Mouse (Mus musculus) cerebellum, adult 11-12 months (tissue): Measurements from ENCODE around the gene Abhd4.

ENCODE experiments used
- DNase-seq: peaks from one replicate; pipeline ENCODE4 v3.0.0; 2022

The Abhd4 gene

DNA sequence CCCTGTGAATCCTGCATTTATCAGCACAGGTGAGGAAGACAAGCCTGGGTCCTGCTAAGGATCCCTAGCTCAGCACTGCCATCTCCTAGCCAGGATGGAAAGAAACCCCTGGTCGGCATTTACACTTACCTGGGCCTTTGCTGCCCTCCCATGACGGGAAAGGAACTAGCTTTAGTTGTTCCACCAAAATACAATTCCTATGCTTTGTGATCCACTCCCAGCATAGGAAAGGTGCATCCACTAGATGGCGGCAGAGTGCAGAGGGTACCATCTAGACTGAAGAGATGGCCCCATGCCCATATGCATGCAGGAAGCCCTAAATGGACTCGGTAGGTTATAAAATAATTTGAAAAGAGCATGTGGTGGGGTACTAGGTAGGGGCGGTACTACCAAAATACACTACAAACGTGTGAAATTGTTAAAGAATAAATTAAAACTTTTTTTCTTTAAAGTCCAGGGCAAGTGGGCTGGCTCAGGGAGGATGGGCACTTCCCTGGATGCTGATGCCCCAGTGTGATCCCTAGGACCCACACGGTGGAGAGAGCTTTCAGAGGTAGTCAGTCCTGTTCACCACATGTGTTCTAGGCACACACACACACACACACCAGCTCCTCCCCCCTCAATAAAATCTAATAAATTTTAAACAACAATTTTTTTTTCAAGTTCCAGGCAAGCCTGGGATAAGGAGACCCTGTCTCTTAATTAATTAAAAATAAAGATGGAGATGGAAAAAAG, 14.8 kb upstream of the Abhd4 start:
- DNase-seq = peak; percentile 58

- DNase-seq = no peak
Observed at GRCm38 (mm10) chr14:54240542-54240941, 13.4 kb upstream of the Abhd4 start.

DNA sequence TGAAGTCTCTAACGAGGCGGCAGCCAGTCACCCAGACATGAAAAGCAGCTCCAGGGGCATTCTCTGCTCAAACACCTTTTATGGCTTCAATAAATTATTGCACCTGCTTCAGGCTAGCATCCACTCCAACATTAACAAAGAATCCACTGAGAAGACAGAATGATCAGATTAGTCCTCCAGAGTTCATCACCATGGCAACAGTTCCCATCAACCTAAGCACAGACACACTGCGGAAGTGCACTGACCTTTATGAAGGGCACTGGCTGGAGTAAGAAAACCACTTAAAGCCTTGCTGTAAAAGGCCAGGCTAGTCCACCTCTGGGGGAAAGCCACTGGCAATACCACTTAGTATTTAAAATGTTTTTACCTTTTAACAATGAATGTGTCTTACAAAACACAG, 9.8 kb upstream of the Abhd4 start:
- DNase-seq = no peak

DNA sequence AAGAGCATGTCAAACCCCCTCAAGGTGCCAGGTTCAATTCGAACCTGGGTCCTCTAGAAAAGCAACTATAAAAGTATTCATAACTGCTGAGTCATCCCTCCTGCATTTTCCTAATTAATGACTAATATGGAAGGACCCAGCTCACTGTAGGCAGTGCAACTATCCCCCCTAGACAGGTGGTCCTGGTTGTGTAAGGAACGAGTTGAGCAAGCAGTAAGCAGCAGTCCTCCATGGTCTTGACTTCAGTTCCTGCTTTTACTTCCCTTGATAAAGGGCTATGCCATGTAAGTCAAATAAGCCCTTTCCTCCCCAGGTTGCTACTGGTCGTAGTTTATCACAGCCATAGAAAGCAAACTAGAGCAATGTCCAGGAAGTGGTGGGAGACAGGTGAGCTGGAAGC, 7.8 kb upstream of the Abhd4 start:
- no peak for DNase-seq

DNA sequence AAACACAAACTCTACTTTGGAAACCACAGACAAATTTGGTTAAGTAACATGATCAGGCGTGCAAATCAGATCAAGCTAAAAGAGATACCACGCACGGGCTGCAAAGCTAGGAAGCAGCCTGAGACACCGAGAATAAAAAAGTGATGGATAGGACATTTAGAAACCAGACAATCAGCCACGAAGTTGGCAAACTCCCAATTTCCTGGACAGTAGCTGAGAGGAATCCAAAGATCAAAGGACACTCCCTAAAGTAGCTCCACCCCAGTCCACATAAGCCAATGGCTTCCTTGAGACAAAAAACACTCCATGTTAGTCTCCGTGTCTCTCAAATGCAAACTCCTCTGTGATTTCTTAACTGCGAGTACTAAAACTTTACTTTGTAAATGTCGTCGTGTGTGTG, 4.7 kb upstream of the Abhd4 start:
- no peak for DNase-seq

DNA sequence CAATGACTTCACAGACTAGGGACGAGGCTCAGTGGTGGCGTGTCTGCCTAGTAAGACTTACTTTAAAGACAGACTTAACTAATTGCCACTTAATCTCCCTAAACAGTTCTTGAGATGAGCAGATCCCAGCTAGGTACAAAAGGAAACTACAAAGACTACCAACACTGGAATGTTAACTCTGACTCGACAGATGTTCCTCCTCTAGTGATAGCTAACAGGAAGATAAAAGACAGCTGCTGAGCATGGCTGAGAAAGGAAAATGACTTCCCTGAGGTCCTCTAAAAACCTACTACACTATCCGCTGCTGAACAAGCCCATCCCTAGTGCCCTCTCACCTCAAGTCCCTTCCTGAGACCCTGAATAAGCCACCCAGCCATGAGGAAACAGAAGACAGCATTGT, 3.9 kb upstream of the Abhd4 start:
- DNase-seq = no peak

DNA sequence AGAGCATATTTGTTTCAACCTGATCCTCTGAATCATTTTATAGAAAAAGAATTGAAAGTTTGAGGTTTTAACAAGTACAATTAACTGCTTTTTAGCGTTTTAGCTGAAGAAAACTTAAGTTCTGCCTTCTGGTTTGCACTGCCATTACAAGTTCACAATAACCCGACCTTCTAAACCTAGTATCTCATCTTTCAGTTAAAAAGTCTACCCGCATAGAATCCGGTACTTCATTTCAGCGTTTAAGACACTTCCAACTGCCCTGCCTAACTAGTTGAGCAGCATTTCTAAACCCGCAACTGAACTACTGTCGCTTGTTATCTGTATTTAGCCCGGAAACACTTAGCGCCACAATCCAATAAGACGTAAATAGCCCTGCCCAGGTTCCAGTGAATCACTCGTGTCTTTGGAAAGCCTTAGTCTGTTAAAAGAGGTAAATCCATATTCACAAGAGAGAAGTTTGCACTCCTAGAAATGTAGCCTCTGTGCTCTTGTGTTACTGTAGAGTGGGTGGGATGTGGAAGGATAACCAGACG, 748 bp downstream of the Abhd4 start:
- DNase-seq = no peak

- no peak for DNase-seq
Observed at GRCm38 (mm10) chr14:54258131-54258670, 4.2 kb downstream of the Abhd4 start.

- DNase-seq = peak; percentile 89
Observed at GRCm38 (mm10) chr14:54259003-54259721, 5.2 kb downstream of the Abhd4 start.

DNA sequence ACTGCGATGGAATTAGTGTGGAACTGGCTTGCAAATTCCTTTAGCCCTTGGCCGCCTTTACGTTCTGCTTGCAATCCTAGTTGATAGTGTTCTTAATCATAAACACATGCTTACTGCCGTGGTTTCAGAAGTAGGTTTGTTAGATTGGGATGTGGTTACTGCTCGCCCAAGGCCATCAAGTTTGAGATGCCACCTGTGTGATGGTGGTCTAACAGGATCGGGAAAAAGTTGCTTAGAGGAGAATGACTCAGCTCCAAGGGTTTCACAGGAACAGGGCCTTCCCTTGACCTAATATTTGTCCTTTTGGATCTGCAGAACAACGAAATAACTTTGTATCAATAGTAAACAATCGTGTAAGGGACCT, 5.7 kb downstream of the Abhd4 start:
- DNase-seq = no peak

GRCm38 (mm10) chr14:54260196-54260595, 6.2 kb downstream of the Abhd4 start:
- DNase-seq = no peak

- DNase-seq = no peak
Observed at GRCm38 (mm10) chr14:54261386-54261785, 7.4 kb downstream of the Abhd4 start.

DNA sequence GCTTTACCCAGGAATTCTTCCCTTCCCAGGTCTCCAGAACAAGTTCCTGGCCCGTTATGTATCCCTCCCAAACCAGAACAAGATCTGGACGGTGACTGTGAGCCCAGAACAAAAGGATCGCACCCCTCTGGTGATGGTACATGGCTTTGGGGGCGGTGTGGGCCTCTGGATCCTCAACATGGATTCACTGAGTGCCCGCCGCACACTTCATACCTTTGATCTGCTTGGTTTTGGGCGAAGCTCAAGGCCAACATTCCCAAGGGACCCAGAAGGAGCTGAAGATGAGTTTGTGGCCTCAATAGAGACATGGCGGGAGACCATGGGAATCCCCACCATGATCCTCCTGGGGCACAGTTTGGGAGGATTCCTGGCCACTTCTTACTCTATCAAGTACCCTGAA, 8.6 kb downstream of the Abhd4 start:
- DNase-seq = no peak

DNA sequence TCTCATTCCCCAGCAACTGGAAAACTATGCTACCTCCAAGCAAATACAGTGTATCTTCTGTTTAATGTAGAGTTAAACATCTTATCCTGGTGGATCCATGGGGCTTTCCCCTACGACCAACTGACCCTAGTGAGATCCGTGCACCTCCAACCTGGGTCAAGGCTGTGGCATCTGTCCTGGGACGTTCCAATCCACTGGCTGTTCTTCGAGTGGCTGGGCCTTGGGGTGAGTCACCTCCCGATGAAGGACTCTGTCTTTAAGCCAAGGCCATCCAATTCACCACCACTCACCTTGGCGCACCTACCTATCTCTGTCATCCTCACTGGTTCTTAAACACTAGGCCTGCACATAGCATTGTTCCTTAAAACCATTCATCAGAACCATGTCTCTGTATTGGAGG, 9.1 kb downstream of the Abhd4 start:
- no peak for DNase-seq

DNA sequence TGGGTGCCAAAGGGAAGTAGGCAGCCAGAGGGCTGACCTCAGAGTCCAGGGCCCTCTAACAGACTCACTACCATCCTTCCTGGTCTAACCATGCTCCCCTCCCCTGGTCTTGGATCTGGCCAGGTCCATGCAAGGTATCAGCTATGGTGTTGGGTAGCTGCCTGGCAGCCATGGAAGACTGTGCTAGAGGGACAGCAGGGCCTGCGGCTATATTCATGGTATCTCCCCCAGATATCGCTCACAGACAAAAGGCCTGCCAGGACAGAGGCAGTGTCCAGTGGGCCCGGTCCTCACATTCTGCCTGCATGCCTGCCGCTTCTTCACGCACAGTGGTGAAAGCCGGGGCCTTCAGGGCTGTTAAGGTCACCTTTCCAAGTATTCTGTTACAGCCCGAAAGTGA, 10.2 kb downstream of the Abhd4 start:
- DNase-seq = no peak

GRCm38 (mm10) chr14:54265093-54265492, 11.1 kb downstream of the Abhd4 start:
- DNase-seq = no peak

GRCm38 (mm10) chr14:54265951-54266350, 12.0 kb downstream of the Abhd4 start:
- DNase-seq = no peak

DNA sequence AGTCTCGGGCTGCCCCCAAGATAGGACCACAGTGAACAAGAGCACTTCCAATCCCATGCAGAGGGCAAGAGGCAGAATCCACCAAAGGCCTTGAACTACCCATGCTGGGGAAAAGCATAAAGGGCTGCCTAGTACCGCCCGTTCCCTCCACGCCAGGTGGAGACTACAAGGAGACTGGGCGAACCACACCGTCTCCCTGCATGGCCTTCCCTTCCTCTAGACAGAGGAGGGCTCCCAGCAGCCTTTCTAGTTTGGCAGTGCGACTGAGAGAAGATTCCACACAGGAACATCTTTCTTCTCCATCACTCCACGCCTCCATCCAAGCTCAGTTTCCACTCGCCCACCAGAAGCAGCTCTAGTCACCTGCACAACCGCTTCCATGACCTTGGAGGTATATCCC, 14.0 kb downstream of the Abhd4 start:
- DNase-seq = no peak

DNA sequence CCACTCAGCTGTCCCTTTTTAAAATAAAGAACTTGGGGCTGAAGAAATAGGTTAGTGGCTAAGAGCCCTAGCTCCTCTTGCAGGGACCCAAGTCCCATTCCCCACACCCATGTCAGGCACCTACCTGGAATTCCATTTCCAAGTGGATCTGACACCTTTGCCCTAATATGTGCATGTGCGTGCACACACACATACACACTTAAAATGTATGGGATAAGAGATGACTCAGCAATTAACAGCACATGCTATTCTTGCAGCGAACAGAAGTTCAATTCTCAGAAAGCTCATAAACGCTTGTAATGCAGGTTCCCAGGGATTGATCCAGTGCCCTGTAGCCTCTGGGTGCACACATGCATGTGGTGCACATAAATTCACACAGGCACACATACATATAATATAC, 15.6 kb downstream of the Abhd4 start:
- no peak for DNase-seq

- DNase-seq = no peak
Observed at GRCm38 (mm10) chr14:54270413-54270812, 16.4 kb downstream of the Abhd4 start.

DNA sequence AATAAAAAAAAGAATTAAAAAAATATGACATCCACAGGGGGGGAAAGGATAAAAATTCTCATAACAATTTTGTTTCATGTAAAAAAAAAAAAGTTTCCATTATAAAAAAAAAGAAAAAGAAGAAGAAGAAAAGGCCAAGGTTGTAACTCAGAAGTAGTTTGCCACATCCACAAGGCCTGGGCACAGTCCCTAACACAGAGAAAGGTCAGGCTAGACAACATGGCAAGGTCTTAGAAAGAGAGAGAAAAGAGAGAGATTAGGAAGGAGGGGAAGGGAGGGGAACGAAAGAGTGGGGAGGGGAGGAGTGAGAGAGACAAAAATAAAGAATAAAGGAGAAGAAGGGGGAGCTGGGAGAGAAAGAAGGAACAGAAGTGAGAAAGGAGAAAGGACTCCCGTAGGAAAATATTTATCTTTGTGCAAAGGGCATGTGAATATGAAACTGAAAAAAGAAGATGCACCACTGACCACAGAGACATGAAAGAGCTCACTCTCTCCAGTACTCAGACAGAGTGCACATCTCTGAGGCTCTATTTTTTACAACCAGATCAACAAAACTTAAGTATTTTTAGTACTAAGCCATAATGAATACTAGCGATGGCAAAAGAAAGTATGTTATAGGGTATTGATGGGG, 18.1 kb downstream of the Abhd4 start:
- no peak for DNase-seq

DNA sequence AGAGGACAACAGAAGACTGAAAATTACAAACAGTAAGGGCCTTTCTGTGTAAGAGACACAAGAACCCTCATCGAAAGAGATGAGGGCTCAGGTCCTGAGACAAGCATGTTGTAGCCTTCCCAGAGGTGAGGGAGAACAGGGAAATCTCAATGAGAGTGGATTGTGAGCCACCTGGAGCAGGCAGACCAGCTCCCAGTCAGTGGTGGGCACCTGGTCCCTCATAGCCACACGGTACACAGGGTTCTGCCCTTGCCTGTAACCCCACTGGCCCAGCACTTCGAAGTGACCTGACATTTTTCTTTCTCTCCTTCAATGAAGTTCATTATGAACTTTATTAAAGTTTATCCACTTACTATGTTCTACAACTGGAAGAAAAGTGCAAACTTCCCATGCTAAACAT, 18.7 kb downstream of the Abhd4 start:
- no peak for DNase-seq

- no peak for DNase-seq
Observed at GRCm38 (mm10) chr14:54276446-54276845, 22.5 kb downstream of the Abhd4 start.

DNA sequence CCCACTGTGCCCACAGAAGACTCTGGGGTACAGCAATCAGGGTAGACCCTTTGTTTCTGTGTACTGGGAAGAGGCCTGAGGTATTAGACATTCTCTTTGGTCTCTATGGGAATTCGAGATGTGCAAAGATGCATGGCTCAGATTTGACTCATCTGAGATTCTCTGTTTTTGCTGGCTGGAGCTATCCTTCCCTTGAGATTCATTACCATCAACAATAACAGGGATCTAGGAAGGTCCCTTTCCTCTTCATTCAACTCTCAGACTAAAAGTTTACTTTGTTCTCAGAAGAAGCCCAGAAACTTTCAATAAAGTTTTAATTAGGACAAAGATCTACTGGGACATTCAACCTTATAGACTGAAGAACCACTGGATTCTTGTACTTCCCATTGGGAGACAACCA, 30.9 kb downstream of the Abhd4 start, which contains the start of gene Olfr49:
TSS of gene Olfr49 (minus strand) at position 101 of the 400 bp plus-strand sequence.
- DNase-seq = no peak
